Mouse (Mus musculus): ENCODE measurements around the gene Gtf2e1.

- no peak for TF ChIP-seq ZNF384 (IDR thresholded peaks at IDR 0.05; ENCODE audit: low read depth, low read length)
- no peak for TF ChIP-seq CHD2 (IDR thresholded peaks at IDR 0.05; ENCODE audit: low read depth, low read length)
Measured at GRCm38 (mm10) chr16:37530170-37530569, 9.4 kb downstream of the Gtf2e1 start.

Data from ES-E14 (cell line).